Mouse (Mus musculus) gastrocnemius, adult 18-20 months (tissue): Measurements from ENCODE around the gene Rnf207. TPM values are rescaled to one million over a fixed set of nuclear protein-coding genes. Genes with fewer than 3 reads are reported as not detected.

Source experiments
- DNase-seq: peaks from one replicate; pipeline ENCODE4 v3.0.0; 2021; ENCODE audit warnings: low spot score
- total RNA-seq, 2 experiments: library from RNA; stranded (reverse); gene quantifications; 2 replicates each; pipeline ENCODE4 v1.2.3; 2021

Rnf207 gene
- total RNA-seq, 2 experiments from 2014 or later, result not detected

- DNase-seq, result peak; percentile 72
Observed at GRCm38 (mm10) chr4:152332952-152333351, 14.2 kb upstream of the Rnf207 start.

GRCm38 (mm10) chr4:152328691-152329090 lies 9.9 kb upstream of the Rnf207 start:
- DNase-seq, result no peak

- no peak for DNase-seq
Observed at GRCm38 (mm10) chr4:152326543-152326942, 7.8 kb upstream of the Rnf207 start.

GRCm38 (mm10) chr4:152325574-152326411 lies 7.0 kb upstream of the Rnf207 start, which contains the start of gene Rpl22:
Rpl22 (plus strand) TSS chr4:152325742.
- DNase-seq, result peak; percentile 95

- DNase-seq, result no peak
Observed at GRCm38 (mm10) chr4:152324641-152325562, 6.1 kb upstream of the Rnf207 start.

GRCm38 (mm10) chr4:152321464-152321863 lies 2.7 kb upstream of the Rnf207 start:
- no peak for DNase-seq

GRCm38 (mm10) chr4:152317631-152318033 lies 1.2 kb downstream of the Rnf207 start:
- no peak for DNase-seq

- no peak for DNase-seq
Observed at GRCm38 (mm10) chr4:152315498-152316213, 3.1 kb downstream of the Rnf207 start.

GRCm38 (mm10) chr4:152313934-152314333 lies 4.9 kb downstream of the Rnf207 start:
- no peak for DNase-seq

- DNase-seq, result no peak
Observed at GRCm38 (mm10) chr4:152313211-152313632, 5.6 kb downstream of the Rnf207 start.

GRCm38 (mm10) chr4:152312186-152312585 lies 6.6 kb downstream of the Rnf207 start:
- no peak for DNase-seq

GRCm38 (mm10) chr4:152307542-152307941 lies 11.3 kb downstream of the Rnf207 start:
- no peak for DNase-seq

- DNase-seq, result no peak
Observed at GRCm38 (mm10) chr4:152305991-152306390, 12.8 kb downstream of the Rnf207 start.

- no peak for DNase-seq
Observed at GRCm38 (mm10) chr4:152304685-152305084, 14.1 kb downstream of the Rnf207 start.

- no peak for DNase-seq
Observed at GRCm38 (mm10) chr4:152303172-152303571, 15.6 kb downstream of the Rnf207 start.

GRCm38 (mm10) chr4:152302012-152302411 lies 16.8 kb downstream of the Rnf207 start:
- DNase-seq, result no peak

- no peak for DNase-seq
Observed at GRCm38 (mm10) chr4:152300375-152300774, 18.4 kb downstream of the Rnf207 start.

GRCm38 (mm10) chr4:152298836-152299235 lies 20.0 kb downstream of the Rnf207 start:
- no peak for DNase-seq

- peak; percentile 99 for DNase-seq
Observed at GRCm38 (mm10) chr4:152296874-152297861, 21.6 kb downstream of the Rnf207 start, which contains the start of gene Icmt. Icmt (plus strand) TSS chr4:152297227.

- no peak for DNase-seq
Observed at GRCm38 (mm10) chr4:152296371-152296770, 22.4 kb downstream of the Rnf207 start.
